Mouse (Mus musculus): Measurements from ENCODE around the gene Rrp9. TPM values are rescaled to one million over a fixed set of nuclear protein-coding genes. Genes with fewer than 3 reads are reported as not detected.

Gene Rrp9
- total RNA-seq (2017), result 18.7 and 27.8 TPM in 2 replicates

DNA sequence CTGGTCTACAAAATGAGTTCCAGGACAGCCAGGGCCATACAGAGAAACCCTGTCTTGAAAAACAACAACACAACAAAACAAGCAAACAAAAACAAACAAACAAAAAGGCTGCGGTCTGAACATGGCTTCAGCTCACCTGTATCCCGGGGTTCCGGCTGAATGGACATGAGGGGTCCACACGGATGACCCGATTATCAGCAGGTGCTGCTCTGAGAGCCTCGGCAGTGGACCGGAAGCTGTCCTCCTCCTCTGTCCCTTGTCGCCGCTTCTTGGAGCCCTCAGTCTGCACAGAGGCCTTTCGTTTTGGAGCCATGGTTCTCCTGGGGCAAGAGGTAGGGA is at the start of gene Rrp9:
Rrp9 (plus strand) TSS at position 301 of the 339 bp plus-strand sequence.
- ATAC-seq (ENCODE audit: extremely low read depth, insufficient number of reproducible peaks, low FRiP score, poor library complexity, severe bottlenecking), result no peak

DNA sequence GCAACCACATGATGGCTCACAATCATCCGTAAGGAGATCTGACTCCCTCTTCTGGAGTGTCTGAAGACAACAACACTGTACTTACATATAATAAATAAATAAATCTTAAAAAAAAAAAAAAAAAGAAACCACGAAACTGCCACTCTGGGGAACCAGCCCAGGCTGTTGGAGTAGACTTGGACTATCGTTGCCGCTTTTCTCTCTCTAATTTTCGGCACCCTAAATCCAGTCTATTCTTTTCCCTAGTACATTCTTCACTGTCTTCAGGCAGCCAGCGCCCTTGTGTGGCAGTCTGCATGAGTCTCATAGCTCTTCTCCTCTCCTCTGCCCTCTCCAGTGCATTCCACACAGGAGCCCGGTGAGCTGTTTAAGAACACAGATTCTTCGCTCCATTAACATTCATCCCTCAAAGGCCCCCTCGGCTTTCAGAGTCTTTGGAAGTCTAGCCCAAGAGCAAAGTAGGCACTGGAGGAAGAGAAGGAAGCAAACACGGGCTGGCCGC is 47.0 kb upstream of the Rrp9 start:
- no peak for ATAC-seq (ENCODE audit: extremely low read depth, insufficient number of reproducible peaks, low FRiP score, poor library complexity, severe bottlenecking)

DNA sequence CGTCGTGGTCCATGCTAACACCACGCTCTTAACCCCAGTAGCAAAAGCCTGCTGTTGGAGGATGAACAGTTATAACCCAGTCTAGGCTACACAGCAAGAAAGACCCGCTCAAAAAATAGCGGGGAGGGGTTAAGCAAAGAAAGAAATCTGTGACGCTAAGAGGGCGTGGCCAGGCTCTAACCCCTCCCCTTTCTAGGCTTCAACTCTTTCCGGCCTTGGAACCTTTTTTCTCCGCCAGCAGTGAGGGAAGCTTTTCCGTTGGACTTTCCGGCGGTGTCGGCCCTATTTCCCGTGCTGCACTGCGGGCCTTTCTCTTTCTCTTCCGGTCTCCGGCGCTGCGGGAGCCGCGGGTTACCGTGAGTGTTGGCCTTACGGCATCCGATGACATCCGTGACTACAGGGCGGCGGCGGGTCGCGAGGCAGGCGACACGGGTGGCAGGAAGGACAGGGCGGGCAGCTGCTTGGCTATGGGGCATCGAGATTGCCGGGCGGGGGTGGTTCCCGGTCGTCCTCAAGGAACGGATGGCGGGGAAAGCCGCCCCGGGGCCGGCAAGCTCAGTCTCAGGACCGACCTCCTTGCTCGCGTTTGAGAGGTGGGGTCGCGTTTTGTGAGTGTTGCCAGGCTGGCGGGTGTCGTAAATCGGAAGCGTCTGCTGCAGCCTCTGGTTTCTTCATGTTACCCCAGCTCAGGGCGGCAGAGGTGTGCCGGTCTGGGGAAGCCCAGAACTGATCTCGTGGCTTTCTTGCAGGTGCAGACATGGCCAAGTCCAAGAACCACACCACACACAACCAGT is 46.3 kb upstream of the Rrp9 start, which contains the start of gene Rpl29:
Rpl29 (plus strand) TSS at position 234 of the 794 bp plus-strand sequence.
- peak; percentile 95 for ATAC-seq (ENCODE audit: extremely low read depth, insufficient number of reproducible peaks, low FRiP score, poor library complexity, severe bottlenecking)

DNA sequence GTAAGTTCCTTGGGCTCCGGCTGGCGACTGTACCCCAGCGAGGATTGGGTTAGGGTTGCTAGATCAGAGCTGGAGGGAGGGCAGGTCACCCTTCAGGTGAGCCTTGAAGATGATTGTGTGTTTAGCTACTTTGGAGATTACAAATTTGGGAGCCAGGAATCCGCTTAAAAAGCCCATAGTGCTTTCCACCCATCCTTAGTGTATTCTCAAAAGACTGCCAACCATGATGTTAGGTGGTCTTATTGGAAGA is 45.8 kb upstream of the Rrp9 start:
- no peak for ATAC-seq (ENCODE audit: extremely low read depth, insufficient number of reproducible peaks, low FRiP score, poor library complexity, severe bottlenecking)

DNA sequence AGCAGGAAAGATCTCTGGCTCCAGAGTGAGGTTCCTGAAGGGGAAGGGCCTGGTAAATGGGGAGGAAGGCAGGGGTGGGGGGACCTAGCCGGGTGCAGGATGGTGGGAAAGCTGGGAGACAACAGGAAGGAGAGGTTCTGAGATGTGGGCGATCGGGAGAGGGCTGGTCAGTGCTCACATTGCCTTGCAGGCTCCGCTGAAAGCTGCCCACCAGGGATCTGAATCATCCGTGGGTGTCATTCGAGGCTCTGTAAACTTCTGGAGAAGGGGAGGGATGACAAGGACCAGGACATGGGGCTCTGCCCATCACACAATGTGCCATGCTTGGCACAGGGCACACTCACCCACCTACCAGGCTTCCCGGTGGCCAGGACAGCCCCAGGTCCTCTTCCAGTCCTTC is 42.4 kb upstream of the Rrp9 start:
- ATAC-seq (ENCODE audit: extremely low read depth, insufficient number of reproducible peaks, low FRiP score, poor library complexity, severe bottlenecking), result no peak

DNA sequence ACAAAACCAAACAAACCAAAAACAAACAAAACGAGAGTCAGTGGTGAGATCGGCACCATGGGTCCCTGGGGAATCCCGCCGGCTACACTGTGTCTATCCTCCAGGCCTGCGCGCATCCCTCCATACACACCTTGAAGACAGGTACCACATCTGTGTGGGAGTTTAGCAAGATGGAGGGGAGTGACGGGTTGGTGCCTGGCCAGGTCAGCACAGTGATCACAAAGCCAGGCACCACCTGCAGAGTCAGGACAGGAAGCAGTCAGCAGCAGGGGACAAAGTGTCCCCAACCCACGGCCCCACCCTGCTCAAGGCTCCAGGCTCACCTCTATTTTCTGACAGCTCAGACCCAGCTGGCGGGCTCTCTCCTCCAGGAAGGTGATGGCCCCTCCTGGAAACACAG is 39.2 kb upstream of the Rrp9 start:
- no peak for ATAC-seq (ENCODE audit: extremely low read depth, insufficient number of reproducible peaks, low FRiP score, poor library complexity, severe bottlenecking)

DNA sequence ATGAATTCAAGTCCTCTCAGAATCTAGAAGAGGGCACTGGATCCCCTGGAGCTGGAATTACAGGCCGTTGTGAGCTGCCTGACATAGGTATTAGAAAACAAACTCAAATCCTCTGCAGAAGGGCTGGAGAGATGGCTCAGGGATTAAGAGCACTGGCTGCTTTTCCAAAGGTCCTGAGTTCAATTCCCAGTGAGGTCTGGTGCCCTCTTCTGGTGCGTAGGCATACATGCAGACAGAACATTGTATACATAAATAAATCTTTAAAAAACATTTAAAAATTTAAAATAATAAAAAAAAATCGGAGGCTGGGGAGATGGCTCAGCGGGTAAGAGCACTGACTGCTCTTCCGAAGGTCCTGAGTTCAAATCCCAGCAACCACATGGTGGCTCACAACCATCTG is 33.1 kb upstream of the Rrp9 start:
- no peak for ATAC-seq (ENCODE audit: extremely low read depth, insufficient number of reproducible peaks, low FRiP score, poor library complexity, severe bottlenecking)

DNA sequence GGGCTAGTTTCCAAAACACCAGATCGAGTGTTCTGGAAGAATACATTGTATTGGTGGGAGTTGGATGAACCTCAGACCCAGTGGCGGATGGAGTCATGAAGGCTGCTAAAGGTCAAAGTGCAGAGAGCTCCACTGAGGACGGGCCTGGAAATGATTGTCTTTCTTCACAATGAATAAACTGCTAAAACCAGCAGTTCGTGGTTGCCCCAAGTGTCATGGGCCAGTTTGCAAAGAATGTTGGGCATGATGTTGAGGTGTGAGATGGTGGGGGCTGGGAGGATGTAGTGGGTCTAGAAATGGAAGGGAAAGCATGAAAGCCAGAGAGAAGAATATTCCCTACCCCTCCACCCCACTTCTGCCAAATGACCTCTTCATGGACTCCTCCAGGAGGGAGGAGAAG is 30.9 kb upstream of the Rrp9 start:
- no peak for ATAC-seq (ENCODE audit: extremely low read depth, insufficient number of reproducible peaks, low FRiP score, poor library complexity, severe bottlenecking)

DNA sequence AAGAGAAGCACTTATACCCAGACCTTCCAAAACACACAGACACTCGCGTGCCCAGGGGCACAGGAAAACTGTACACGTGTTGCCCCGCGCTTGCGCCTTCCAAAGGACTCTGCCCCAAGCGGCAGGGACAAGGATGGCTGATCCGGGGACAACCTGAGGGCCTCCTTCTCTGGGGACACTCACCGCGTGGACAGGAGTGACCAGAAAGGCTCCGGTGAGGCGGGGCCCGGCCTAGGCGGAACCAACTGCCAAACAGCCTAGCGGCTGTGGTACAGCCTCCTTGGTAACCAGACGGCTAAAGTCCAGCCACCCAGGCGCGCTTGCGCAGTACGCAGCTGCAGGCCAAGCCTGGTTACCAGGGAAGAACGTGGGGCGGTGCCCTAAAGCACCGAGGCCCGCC is 28.4 kb upstream of the Rrp9 start, which contains the start of the genes Abhd14b and Abhd14a:
Abhd14b (plus strand) TSS at position 112 of the 400 bp plus-strand sequence.
Abhd14a (minus strand) TSS at position 331 of the 400 bp plus-strand sequence.
- ATAC-seq (ENCODE audit: extremely low read depth, insufficient number of reproducible peaks, low FRiP score, poor library complexity, severe bottlenecking), result peak; percentile 65

DNA sequence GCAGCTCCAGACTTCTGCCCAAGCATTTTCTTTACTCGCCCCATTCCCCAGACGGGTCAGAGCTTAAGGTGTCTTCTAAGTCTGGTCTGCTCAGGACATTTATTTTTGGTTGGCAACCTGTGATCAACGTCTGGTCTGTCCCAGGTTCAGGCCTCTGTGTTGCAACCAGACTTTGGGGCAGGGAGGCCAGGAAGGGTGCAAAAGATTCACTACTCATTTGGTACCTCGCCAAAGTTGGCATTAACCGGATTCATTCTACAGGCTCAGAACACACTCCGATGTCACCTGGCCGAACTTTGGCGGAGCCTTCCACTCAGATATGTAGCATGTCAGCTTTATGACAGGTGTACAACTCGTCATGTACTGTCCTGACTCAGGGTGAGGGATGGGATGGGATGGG is 27.8 kb upstream of the Rrp9 start:
- no peak for ATAC-seq (ENCODE audit: extremely low read depth, insufficient number of reproducible peaks, low FRiP score, poor library complexity, severe bottlenecking)

DNA sequence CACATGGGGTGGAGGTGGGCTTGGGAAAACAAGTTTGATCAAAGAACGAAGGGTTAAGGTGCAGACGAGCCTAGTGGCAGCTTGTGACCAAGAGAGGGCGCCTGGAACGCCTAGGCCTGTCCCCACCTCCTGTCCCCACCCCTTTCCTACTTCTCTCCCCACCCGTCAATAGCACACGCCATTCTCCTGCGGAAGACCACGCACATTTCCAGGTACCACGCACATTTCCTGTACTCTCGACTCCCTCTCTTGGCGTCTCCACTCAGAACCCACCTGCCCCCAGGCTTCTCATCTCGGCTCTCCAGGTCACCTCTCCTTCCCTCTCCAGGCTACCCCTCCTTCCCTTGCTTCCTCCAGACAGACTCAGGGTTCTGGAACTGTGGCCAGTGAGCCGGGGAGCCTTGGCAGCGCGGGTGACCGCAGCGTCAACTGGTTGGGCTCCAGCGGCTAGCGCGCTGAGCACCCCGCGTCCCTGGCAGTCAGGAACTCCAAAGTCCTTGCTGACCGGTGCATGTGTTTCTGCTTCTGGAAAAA is 27.2 kb upstream of the Rrp9 start:
- peak; percentile 66 for ATAC-seq (ENCODE audit: extremely low read depth, insufficient number of reproducible peaks, low FRiP score, poor library complexity, severe bottlenecking)

DNA sequence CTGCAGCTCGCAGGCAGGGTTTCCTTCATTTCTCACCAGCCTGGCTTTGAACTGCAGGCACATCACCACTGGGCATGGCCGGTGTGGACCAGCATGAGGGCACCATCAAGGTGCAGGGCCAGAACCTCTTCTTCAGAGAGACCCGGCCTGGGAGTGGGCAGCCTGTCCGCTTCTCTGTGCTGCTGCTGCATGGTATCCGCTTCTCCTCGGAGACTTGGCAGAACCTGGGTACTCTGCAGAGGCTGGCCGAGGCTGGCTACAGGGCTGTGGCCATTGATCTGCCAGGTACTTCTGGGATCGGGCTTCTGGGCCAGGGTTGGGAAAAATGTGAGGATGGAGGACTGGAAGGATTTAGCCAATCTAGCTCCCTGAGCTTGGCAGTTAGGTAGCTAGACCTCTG is 25.8 kb upstream of the Rrp9 start:
- no peak for ATAC-seq (ENCODE audit: extremely low read depth, insufficient number of reproducible peaks, low FRiP score, poor library complexity, severe bottlenecking)

DNA sequence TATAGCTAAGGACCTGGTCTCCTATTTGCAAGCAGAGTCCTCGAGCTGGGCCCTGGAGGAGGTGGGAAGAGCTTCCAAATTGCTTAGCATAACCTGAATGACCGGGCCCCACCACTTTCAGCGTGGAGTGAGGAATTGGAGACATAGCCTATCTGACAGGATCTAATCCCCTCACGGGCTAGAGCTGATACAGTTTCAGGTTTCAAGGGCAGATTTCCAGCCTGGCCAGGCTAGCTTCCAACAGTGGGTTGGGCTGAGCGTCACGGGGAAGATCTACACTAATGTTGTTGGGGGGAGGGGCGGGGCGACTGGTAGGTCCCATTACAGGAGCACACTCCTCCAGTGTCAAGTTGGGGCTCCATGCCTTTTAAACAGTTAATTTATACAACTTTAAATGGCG is 25.1 kb upstream of the Rrp9 start:
- ATAC-seq (ENCODE audit: extremely low read depth, insufficient number of reproducible peaks, low FRiP score, poor library complexity, severe bottlenecking), result no peak

DNA sequence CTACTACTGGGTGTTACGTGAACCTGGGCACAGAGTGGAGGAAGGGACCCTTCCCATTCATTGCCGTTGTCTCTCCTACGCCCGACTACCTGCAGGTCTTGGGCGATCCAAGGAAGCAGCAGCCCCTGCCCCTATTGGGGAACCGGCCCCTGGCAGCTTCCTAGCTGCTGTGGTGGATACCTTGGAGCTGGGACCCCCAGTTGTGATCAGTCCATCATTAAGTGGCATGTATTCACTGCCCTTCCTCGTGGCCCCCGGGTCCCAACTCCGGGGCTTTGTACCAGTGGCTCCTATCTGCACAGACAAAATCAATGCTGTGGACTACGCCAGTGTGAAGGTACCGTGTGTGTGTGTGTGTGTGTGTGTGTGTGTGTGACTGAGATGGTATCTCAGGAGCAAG is 24.5 kb upstream of the Rrp9 start:
- no peak for ATAC-seq (ENCODE audit: extremely low read depth, insufficient number of reproducible peaks, low FRiP score, poor library complexity, severe bottlenecking)

DNA sequence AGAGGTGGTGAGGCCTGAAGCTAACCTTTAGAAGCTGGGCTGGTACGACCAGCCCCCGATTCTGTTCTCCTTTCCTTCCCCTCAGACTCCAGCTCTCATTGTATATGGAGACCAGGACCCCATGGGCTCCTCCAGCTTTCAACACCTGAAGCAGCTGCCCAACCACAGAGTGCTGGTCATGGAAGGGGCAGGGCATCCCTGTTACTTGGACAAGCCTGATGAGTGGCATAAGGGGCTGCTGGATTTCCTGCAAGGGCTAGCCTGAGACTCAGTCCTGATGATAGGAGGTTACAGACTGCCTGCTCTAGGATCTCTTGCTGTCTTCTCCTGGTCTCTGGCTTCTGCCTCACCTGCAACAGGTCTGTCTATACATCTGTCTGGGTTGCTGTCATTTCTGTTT is 23.9 kb upstream of the Rrp9 start:
- ATAC-seq (ENCODE audit: extremely low read depth, insufficient number of reproducible peaks, low FRiP score, poor library complexity, severe bottlenecking), result no peak

DNA sequence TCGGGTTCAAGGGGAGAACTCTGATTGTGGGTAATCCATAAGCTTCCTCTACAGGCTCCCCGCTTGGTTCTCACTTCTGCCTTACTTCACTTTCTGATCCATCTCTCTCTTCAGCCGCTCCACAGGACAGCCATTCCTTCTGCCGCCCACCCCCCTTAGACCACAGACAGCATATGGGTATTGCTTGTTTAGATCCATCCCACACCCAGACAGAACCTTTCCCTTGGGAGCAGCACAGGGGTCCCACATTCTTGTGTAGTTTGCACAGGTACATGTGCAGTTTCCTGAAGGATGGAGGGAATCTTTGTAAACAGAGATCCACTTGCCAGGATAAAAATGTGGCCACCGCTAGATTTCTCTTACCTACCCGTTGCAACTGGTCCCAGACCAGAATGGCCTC is 23.4 kb upstream of the Rrp9 start:
- no peak for ATAC-seq (ENCODE audit: extremely low read depth, insufficient number of reproducible peaks, low FRiP score, poor library complexity, severe bottlenecking)

DNA sequence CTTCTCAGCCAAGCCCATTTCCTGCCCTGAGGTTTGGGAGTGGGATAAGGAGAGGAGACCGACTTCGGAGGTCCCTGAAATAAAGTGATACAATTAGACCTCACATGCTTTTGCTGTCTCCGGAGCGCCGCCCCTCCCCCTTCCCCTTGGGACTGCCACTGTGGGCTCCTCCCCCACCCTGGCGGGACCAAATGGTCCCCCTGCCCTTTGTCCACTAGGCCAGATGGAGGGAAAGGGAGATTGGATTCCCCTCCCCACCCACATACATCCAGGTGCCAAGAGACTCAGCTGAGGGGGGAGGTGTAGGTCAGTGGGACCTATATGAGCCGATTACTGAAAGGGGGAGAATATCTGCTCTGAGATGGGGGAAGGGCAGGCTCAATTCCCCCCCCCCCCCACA is 22.9 kb upstream of the Rrp9 start:
- no peak for ATAC-seq (ENCODE audit: extremely low read depth, insufficient number of reproducible peaks, low FRiP score, poor library complexity, severe bottlenecking)

DNA sequence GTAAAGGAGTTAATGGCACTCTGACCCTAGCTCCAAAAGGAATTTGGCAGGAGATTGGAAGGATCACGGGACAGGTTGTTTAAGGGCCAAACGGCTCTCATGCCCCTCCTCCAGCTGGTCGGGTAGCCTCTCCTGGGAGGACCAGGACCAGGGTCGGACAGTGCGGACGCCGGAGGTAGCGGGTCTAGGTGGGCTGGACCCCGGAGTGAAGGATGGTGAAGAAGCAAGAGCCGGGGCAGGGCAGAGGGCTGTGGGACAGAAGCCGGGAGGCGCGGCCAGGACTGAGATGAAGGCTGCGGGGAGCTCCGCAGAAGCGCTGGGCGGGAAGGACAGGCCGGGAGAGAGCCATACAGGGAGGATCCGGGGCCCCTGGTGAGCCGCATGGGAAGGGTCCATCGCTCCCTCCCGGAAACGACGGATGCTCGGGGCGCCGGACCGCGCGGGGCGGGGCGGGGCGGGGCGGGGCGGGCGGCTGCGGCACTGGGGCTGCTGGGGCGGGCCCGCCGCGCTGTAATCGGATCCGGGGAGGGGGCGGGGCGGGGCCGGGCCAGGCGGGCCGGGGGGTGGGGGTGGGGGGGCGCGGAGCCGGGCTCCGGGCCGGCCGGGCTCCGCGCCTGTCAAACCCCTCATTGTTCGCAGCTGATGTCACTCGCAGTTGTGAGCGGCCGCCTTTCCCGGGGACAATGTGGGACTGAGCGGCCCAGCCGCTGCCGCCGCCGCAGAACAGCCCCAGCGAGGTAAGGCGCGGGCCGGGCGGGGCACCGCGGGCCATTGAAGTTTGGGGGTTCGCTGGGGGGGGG is 22.3 kb upstream of the Rrp9 start, which contains the start of gene Pcbp4:
Pcbp4 (plus strand) TSS at position 21 of the 800 bp plus-strand sequence.
- no peak for ATAC-seq (ENCODE audit: extremely low read depth, insufficient number of reproducible peaks, low FRiP score, poor library complexity, severe bottlenecking)

DNA sequence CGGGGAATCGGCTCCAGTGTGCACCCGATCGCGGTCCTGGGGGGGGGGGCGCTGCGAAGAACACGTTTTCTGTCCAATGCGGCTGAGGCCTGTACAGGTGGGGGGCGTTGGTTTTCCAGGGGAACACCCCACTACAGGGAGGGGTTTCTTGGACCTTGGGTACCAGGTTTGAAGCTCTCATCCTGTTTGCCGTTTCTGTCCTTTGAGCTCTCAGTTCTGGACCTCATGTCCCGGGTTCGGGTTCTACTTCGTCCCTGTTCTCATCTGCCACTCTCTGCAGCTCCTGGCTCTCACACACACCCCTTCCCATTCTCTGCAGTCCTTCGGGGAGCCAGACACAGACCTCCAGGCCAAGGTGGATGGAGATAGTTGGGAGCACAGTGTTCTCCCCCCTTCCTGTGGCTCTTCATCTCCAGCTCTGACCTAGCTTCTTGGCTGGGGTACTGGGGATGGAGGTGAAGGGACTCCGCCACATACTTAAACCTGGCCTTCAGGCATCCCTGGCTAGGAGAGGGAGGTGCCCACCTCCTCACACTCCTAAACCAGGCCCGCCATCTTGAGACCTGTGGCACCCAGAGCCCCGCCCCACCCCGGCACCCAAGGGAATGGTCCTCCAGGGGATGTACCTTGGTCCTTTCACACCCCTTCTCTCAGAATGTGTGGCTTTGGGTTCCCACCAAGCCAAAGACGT is 21.5 kb upstream of the Rrp9 start:
- no peak for ATAC-seq (ENCODE audit: extremely low read depth, insufficient number of reproducible peaks, low FRiP score, poor library complexity, severe bottlenecking)
